ENCODE assay signal across 16 mouse cellular contexts in genomic region chr13:113917376-113917775, GRCm38 (mm10).
DNase-seq lines count a peak whose midpoint lies in the region; ATAC-seq and TF ChIP-seq lines count a peak whose summit lies in the region.
"Had no signal": no experiment of that assay in that cellular context is flagged by ENCODE, and none has a peak within 500 bp of the region (broad histone marks: within the 10 kb centered on the region; RNA-seq: fewer than 3 reads in every experiment).

No protein-coding gene starts in this region.

- H3K4me1 ChIP-seq in megakaryocyte, embryonic 14.5 days, result no peaks in the 10 kb centered on the region
- no peaks in the 10 kb centered on the region; the same call in 1 of the 2 replicates for H3K4me1 ChIP-seq in forebrain, postnatal 0 days (ENCODE audit: insufficient read depth)
- peaks cover 41% of the 10 kb centered on the region for H3K4me1 ChIP-seq in midbrain, embryonic 11.5 days (ENCODE audit: control insufficient read depth, insufficient read depth, low read length)
- peaks cover 23% of the 10 kb centered on the region for H3K4me1 ChIP-seq in neural tube, embryonic 15.5 days
- H3K4me1 ChIP-seq in intestine, embryonic 15.5 days (replicated peaks), result no peaks in the 10 kb centered on the region
- H3K4me1 ChIP-seq in kidney, embryonic 14.5 days (ENCODE audit: control insufficient read depth, insufficient read depth, low read length), result no peaks in the 10 kb centered on the region

- no peak for ATAC-seq in megakaryocyte, adult 5-6 weeks (ENCODE audit: poor library complexity, severe bottlenecking)
- ATAC-seq in forebrain, postnatal 0 days, result peak; percentile 52
- ATAC-seq in midbrain, embryonic 11.5 days (ENCODE audit: low FRiP score), result 0 out of 2 replicates have a peak, but pooled peaks have one; percentile 3
- ATAC-seq in neural tube, embryonic 15.5 days (ENCODE audit: low FRiP score), result peak; percentile 33; the same call in 1 of the 2 replicates
- no peak for ATAC-seq in intestine, embryonic 15.5 days
- ATAC-seq in kidney, embryonic 14.5 days (ENCODE audit: low FRiP score, low TSS enrichment), result no peak
- ATAC-seq: intestine, embryonic 16.5 days; liver, postnatal 0 days had no signal

- H3K36me3 ChIP-seq in megakaryocyte, embryonic 14.5 days (replicated peaks; ENCODE audit: low read length), result peaks cover 49% of the 10 kb centered on the region
- no peaks in the 10 kb centered on the region for H3K36me3 ChIP-seq in forebrain, postnatal 0 days (ENCODE audit: insufficient read depth)
- H3K36me3 ChIP-seq in midbrain, embryonic 11.5 days (ENCODE audit: control insufficient read depth, insufficient read depth, low read length), result no peaks in the 10 kb centered on the region
- H3K36me3 ChIP-seq in neural tube, embryonic 15.5 days, result no peaks in the 10 kb centered on the region
- H3K36me3 ChIP-seq in intestine, embryonic 15.5 days, result no peaks in the 10 kb centered on the region
- H3K36me3 ChIP-seq in kidney, embryonic 14.5 days (ENCODE audit: control insufficient read depth, insufficient read depth, low read length), result no peaks in the 10 kb centered on the region

- peak overlapping the region; percentile 44 for H3K4me2 ChIP-seq in forebrain, postnatal 0 days (ENCODE audit: low read depth)
- peak overlapping the region; percentile 34 for H3K4me2 ChIP-seq in midbrain, embryonic 11.5 days
- peak overlapping the region; percentile 49 for H3K4me2 ChIP-seq in neural tube, embryonic 15.5 days
- no peak overlapping the region for H3K4me2 ChIP-seq in intestine, embryonic 15.5 days (replicated peaks)
- H3K4me2 ChIP-seq in kidney, embryonic 14.5 days (replicated peaks; ENCODE audit: low read depth, low read length), result no peak overlapping the region
- H3K4me2 ChIP-seq: limb, embryonic 13.5 days had no signal

- H3K9ac ChIP-seq in forebrain, postnatal 0 days, result peak overlapping the region; percentile 42
- H3K9ac ChIP-seq in midbrain, embryonic 11.5 days (ENCODE audit: low read length), result peak overlapping the region; percentile 49
- H3K9ac ChIP-seq in neural tube, embryonic 15.5 days (replicated peaks), result no peak overlapping the region
- H3K9ac ChIP-seq in intestine, embryonic 15.5 days, result no peak overlapping the region
- no peak overlapping the region for H3K9ac ChIP-seq in kidney, embryonic 14.5 days (ENCODE audit: low read depth, low read length)
- H3K9ac ChIP-seq: limb, embryonic 13.5 days; liver, postnatal 0 days had no signal

- TF ChIP-seq CTCF in forebrain, postnatal 0 days (IDR thresholded peaks at IDR 0.05; ENCODE audit: low read depth), result no peak

- no peaks in the 10 kb centered on the region for H3K27me3 ChIP-seq in megakaryocyte, embryonic 14.5 days (replicated peaks)
- no peaks in the 10 kb centered on the region for H3K27me3 ChIP-seq in forebrain, postnatal 0 days (ENCODE audit: insufficient read depth, low read length)
- no peaks in the 10 kb centered on the region for H3K27me3 ChIP-seq in midbrain, embryonic 11.5 days (ENCODE audit: control insufficient read depth, insufficient read depth, low read length)
- H3K27me3 ChIP-seq in neural tube, embryonic 15.5 days (replicated peaks), result no peaks in the 10 kb centered on the region; the same call in 1 of the 2 replicates
- no peaks in the 10 kb centered on the region for H3K27me3 ChIP-seq in intestine, embryonic 15.5 days (replicated peaks)
- H3K27me3 ChIP-seq in kidney, embryonic 14.5 days (ENCODE audit: control insufficient read depth, insufficient read depth, low read length), result no peaks in the 10 kb centered on the region
- H3K27me3 ChIP-seq: limb, embryonic 13.5 days had no signal

- DNase-seq in forebrain, postnatal 0 days, result peak; percentile 28
- no peak for DNase-seq in midbrain, embryonic 11.5 days (ENCODE audit: low spot score, missing footprints)
- no peak for DNase-seq in cerebellum, postnatal 4 days (ENCODE audit: low spot score in 2 of 2)
- DNase-seq: adrenal gland, adult 8-10 months; heart, adult 2 months; kidney, postnatal 25 days; liver, postnatal 0 days; lung, postnatal 36 days had no signal

- H3K9me3 ChIP-seq in megakaryocyte, embryonic 14.5 days, result peaks cover 86% of the 10 kb centered on the region
- no peaks in the 10 kb centered on the region for H3K9me3 ChIP-seq in forebrain, postnatal 0 days (ENCODE audit: low read length)
- no peaks in the 10 kb centered on the region for H3K9me3 ChIP-seq in midbrain, embryonic 11.5 days (ENCODE audit: control insufficient read depth, low read length)
- H3K9me3 ChIP-seq in neural tube, embryonic 15.5 days (replicated peaks), result no peaks in the 10 kb centered on the region
- H3K9me3 ChIP-seq in intestine, embryonic 15.5 days, result no peaks in the 10 kb centered on the region
- no peaks in the 10 kb centered on the region for H3K9me3 ChIP-seq in kidney, embryonic 14.5 days (ENCODE audit: control insufficient read depth, low read length)
- H3K9me3 ChIP-seq: limb, embryonic 13.5 days had no signal

- H3K27ac ChIP-seq in forebrain, postnatal 0 days (ENCODE audit: low read depth, low read length), result peak overlapping the region; percentile 50; the same call in 1 of the 2 replicates
- peak overlapping the region; percentile 84 for H3K27ac ChIP-seq in midbrain, embryonic 11.5 days (ENCODE audit: low read depth, low read length)
- no peak overlapping the region for H3K27ac ChIP-seq in neural tube, embryonic 15.5 days (replicated peaks)
- no peak overlapping the region for H3K27ac ChIP-seq in intestine, embryonic 15.5 days
- H3K27ac ChIP-seq in kidney, embryonic 14.5 days (ENCODE audit: low read depth, low read length), result no peak overlapping the region
- H3K27ac ChIP-seq: heart, adult 2 months; limb, embryonic 13.5 days; stomach, postnatal 0 days had no signal

- peak overlapping the region; percentile 50 for H3K4me3 ChIP-seq in megakaryocyte, embryonic 14.5 days (replicated peaks)
- H3K4me3 ChIP-seq in forebrain, postnatal 0 days (ENCODE audit: low read depth, low read length), result peak overlapping the region; percentile 13; the same call in 1 of the 2 replicates
- H3K4me3 ChIP-seq in midbrain, embryonic 11.5 days (ENCODE audit: low read depth, low read length), result no peak overlapping the region
- H3K4me3 ChIP-seq in neural tube, embryonic 15.5 days (replicated peaks), result no peak overlapping the region
- H3K4me3 ChIP-seq in intestine, embryonic 15.5 days (replicated peaks), result no peak overlapping the region
- no peak overlapping the region for H3K4me3 ChIP-seq in kidney, embryonic 14.5 days (ENCODE audit: low read length)
- H3K4me3 ChIP-seq: heart, adult 2 months; limb, embryonic 13.5 days had no signal

- WGBS in forebrain, postnatal 0 days, result 23% methylated on average over 6 of the region's 6 CpGs
- WGBS in midbrain, embryonic 11.5 days, result 49% methylated on average over 6 of the region's 6 CpGs
- WGBS in neural tube, embryonic 15.5 days, result 26% methylated on average over 6 of the region's 6 CpGs
- WGBS in intestine, embryonic 15.5 days, result 86% methylated on average over 6 of the region's 6 CpGs
- WGBS in kidney, embryonic 14.5 days, result 90% methylated on average over 6 of the region's 6 CpGs

Comparison
In these comparisons a context has a peak if more than half of its experiments do, and no peak if none do; other contexts are left out.
1. H3K4me3 ChIP-seq: peak in megakaryocyte, embryonic 14.5 days (single experiment) and forebrain, postnatal 0 days (single experiment); none in midbrain, embryonic 11.5 days (single experiment), neural tube, embryonic 15.5 days (single experiment), intestine, embryonic 15.5 days (single experiment) and kidney, embryonic 14.5 days (single experiment).
2. ATAC-seq: peak in forebrain, postnatal 0 days (single experiment), midbrain, embryonic 11.5 days (single experiment) and neural tube, embryonic 15.5 days (single experiment); none in megakaryocyte, adult 5-6 weeks (single experiment), intestine, embryonic 15.5 days (single experiment) and kidney, embryonic 14.5 days (single experiment).
3. H3K27ac ChIP-seq: peak in forebrain, postnatal 0 days (single experiment) and midbrain, embryonic 11.5 days (single experiment); none in neural tube, embryonic 15.5 days (single experiment), intestine, embryonic 15.5 days (single experiment) and kidney, embryonic 14.5 days (single experiment).
4. H3K4me2 ChIP-seq: peak in forebrain, postnatal 0 days (single experiment), midbrain, embryonic 11.5 days (single experiment) and neural tube, embryonic 15.5 days (single experiment); none in intestine, embryonic 15.5 days (single experiment) and kidney, embryonic 14.5 days (single experiment).
5. H3K9ac ChIP-seq: peak in forebrain, postnatal 0 days (single experiment) and midbrain, embryonic 11.5 days (single experiment); none in neural tube, embryonic 15.5 days (single experiment), intestine, embryonic 15.5 days (single experiment) and kidney, embryonic 14.5 days (single experiment).